Mouse (Mus musculus) forebrain, postnatal 0 days (tissue): ENCODE measurements around the gene 1700029H14Rik. TPM values are rescaled to one million over a fixed set of nuclear protein-coding genes. Genes with fewer than 3 reads are reported as not detected.

Experiments
- ATAC-seq: fragments of 200-750 bp; cut with Nextera tagmentation; 2 replicates; pipeline ENCODE4 v1.8.0; 2017; ENCODE audit warnings: mild to moderate bottlenecking, moderate library complexity
- DNase-seq: peaks from one replicate; pipeline ENCODE4 v3.0.0-alpha.2; 2015
- H3K27ac ChIP-seq: fragments of 300-500 bp; sonication (generic); 2 replicates; pipeline ENCODE4 v1.5.1; 2014; ENCODE audit warnings: low read depth, mild to moderate bottlenecking, antibody characterized with exemption, low read length, moderate library complexity, mixed read lengths
- H3K27me3 ChIP-seq: fragments of 300-500 bp; sonication (generic); 2 replicates; pipeline ENCODE4 v1.6.1; 2014; ENCODE audit warnings: mild to moderate bottlenecking, low read length, mixed read lengths; ENCODE audit not compliant: insufficient read depth
- H3K36me3 ChIP-seq: fragments of 300-500 bp; sonication (generic); 2 replicates; pipeline ENCODE4 v1.6.1; 2014; ENCODE audit warnings: mild to moderate bottlenecking, moderate library complexity; ENCODE audit not compliant: insufficient read depth
- H3K4me1 ChIP-seq: fragments of 300-500 bp; sonication (generic); 2 replicates; pipeline ENCODE4 v1.6.1; 2014; ENCODE audit warnings: antibody characterized with exemption; ENCODE audit not compliant: insufficient read depth
- H3K4me2 ChIP-seq: fragments of 300-500 bp; sonication (generic); 2 replicates; pipeline ENCODE4 v1.6.1; 2014; ENCODE audit warnings: low read depth, mild to moderate bottlenecking, moderate library complexity
- H3K4me3 ChIP-seq: fragments of 300-500 bp; sonication (generic); 2 replicates; pipeline ENCODE4 v1.5.1; 2014; ENCODE audit warnings: low read depth, low read length, mixed read lengths
- H3K9ac ChIP-seq: fragments of 300-500 bp; sonication (generic); 2 replicates; pipeline ENCODE4 v1.6.1; 2014; ENCODE audit warnings: mild to moderate bottlenecking
- H3K9me3 ChIP-seq: fragments of 300-500 bp; sonication (generic); 2 replicates; pipeline ENCODE4 v1.6.1; 2016; ENCODE audit warnings: low read length
- CTCF ChIP-seq: sonication (generic); IDR thresholded peaks from 2 replicates; pipeline ENCODE4 v1.5.1; 2016; ENCODE audit warnings: antibody characterized with exemption, control low read depth, low read depth
- WGBS: fragments of 180-500 bp; shearing (Covaris S2); extraction: QIAGEN DNeasy Blood & Tissue Kit; methylation state at CpG from one replicate; pipeline ENCODE4 v1.1.7; 2014; 5-methylcytosine and 5-hydroxymethylcytosine counted together
- polyA plus RNA-seq: library from polyadenylated mRNA; unstranded; fragments of >200 nt; fragmentation: Nextera tagmentation; extraction: Ambion mirVana; gene quantifications from 2 replicates; pipeline ENCODE4 v1.2.1, GENCODE M21; 2015
- total RNA-seq: library from RNA; depleted of rRNA; stranded (reverse); fragments of >200 nt; gene quantifications from 2 replicates; pipeline ENCODE4 v1.2.3, GENCODE M21; 2014; rRNA removed

The 1700029H14Rik gene
- total RNA-seq (0.14 and 0.31 TPM in 2 replicates), polyA plus RNA-seq (not detected in 2 replicates)

- Histone ChIP-seq H3K27ac (no peak within 1 kb of the TSS), H3K4me1 (no peaks in the 10 kb centered on the region), H3K27me3 (no peaks in the 10 kb centered on the region), H3K36me3 (no peaks in the 10 kb centered on the region), H3K4me2 (no peak within 1 kb of the TSS), H3K4me3 (no peak within 1 kb of the TSS), H3K9ac (no peak within 1 kb of the TSS), H3K9me3 (no peaks in the 10 kb centered on the region)
- no peak for DNase-seq
- WGBS, result 47% methylated on average over 13 of the region's 13 CpGs
- no peak for ATAC-seq
- TF ChIP-seq CTCF, result no peak
Observed at GRCm38 (mm10) chr8:13562118-13562517, at the start of gene 1700029H14Rik. Gene 1700029H14Rik, minus strand, starts transcription at chr8:13562461.

- H3K36me3 ChIP-seq, result peaks cover 10% of the 10 kb centered on the region; the same call in 1 of the 2 replicates
- WGBS, result 79% methylated on average over 12 of the region's 12 CpGs
- ATAC-seq, result no peak
- no peak overlapping the region for H3K4me3 ChIP-seq
- no peak overlapping the region for H3K4me2 ChIP-seq
- no peak overlapping the region for H3K9ac ChIP-seq
- 0 out of 2 replicates have a peak, but pooled peaks cover 3% of the 10 kb centered on the region for H3K4me1 ChIP-seq
- H3K27me3 ChIP-seq, result no peaks in the 10 kb centered on the region
- H3K9me3 ChIP-seq, result no peaks in the 10 kb centered on the region
- no peak overlapping the region for H3K27ac ChIP-seq
- no peak for DNase-seq
- TF ChIP-seq CTCF, result no peak
Observed at GRCm38 (mm10) chr8:13611702-13612101, 49.4 kb upstream of the 1700029H14Rik start.

GRCm38 (mm10) chr8:13609971-13610370 is 47.7 kb upstream of the 1700029H14Rik start:
- DNase-seq (no peak), ATAC-seq (no peak)
- no peaks in the 10 kb centered on the region for H3K4me1 ChIP-seq
- peaks cover 13% of the 10 kb centered on the region; the same call in 1 of the 2 replicates for H3K36me3 ChIP-seq
- H3K9me3 ChIP-seq, result no peaks in the 10 kb centered on the region
- no peak for TF ChIP-seq CTCF
- H3K4me3 ChIP-seq, result no peak overlapping the region
- 91% methylated on average over 5 of the region's 5 CpGs for WGBS
- no peak overlapping the region for H3K9ac ChIP-seq
- H3K4me2 ChIP-seq, result no peak overlapping the region
- H3K27me3 ChIP-seq, result no peaks in the 10 kb centered on the region
- no peak overlapping the region for H3K27ac ChIP-seq

GRCm38 (mm10) chr8:13608946-13609345 is 46.7 kb upstream of the 1700029H14Rik start:
- TF ChIP-seq CTCF, result no peak
- no peak overlapping the region for H3K27ac ChIP-seq
- no peaks in the 10 kb centered on the region for H3K9me3 ChIP-seq
- WGBS, result 92% methylated on average over 6 of the region's 6 CpGs
- H3K4me3 ChIP-seq, result no peak overlapping the region
- H3K27me3 ChIP-seq, result no peaks in the 10 kb centered on the region
- no peak overlapping the region for H3K9ac ChIP-seq
- no peak overlapping the region for H3K4me2 ChIP-seq
- ATAC-seq (no peak), DNase-seq (no peak)
- H3K4me1 ChIP-seq, result no peaks in the 10 kb centered on the region
- H3K36me3 ChIP-seq, result peaks cover 13% of the 10 kb centered on the region; the same call in 1 of the 2 replicates

GRCm38 (mm10) chr8:13605920-13606480 is 43.7 kb upstream of the 1700029H14Rik start:
- ATAC-seq, result no peak
- 85% methylated on average over 7 of the region's 7 CpGs for WGBS

GRCm38 (mm10) chr8:13602621-13603020 is 40.4 kb upstream of the 1700029H14Rik start:
- 54% methylated on average over 8 of the region's 8 CpGs for WGBS
- H3K9ac ChIP-seq, result no peak overlapping the region
- no peak overlapping the region for H3K4me3 ChIP-seq
- no peaks in the 10 kb centered on the region for H3K27me3 ChIP-seq
- peaks cover 6% of the 10 kb centered on the region; the same call in 1 of the 2 replicates for H3K36me3 ChIP-seq
- H3K4me2 ChIP-seq, result no peak overlapping the region
- H3K4me1 ChIP-seq, result no peaks in the 10 kb centered on the region
- peak; percentile 62 for ATAC-seq
- H3K9me3 ChIP-seq, result no peaks in the 10 kb centered on the region
- peak; percentile 73 for DNase-seq
- TF ChIP-seq CTCF, result peak; percentile 74
- H3K27ac ChIP-seq, result no peak overlapping the region

More at GRCm38 (mm10) chr8:13605920-13606480, 43.7 kb upstream of the 1700029H14Rik start:
- no peak for DNase-seq
- Histone ChIP-seq H3K4me1 (no peaks in the 10 kb centered on the region), H3K4me3 (no peak overlapping the region), H3K27me3 (no peaks in the 10 kb centered on the region), H3K9me3 (no peaks in the 10 kb centered on the region), H3K36me3 (0 out of 2 replicates have a peak, but pooled peaks cover 3% of the 10 kb centered on the region), H3K4me2 (no peak overlapping the region), H3K27ac (no peak overlapping the region), H3K9ac (no peak overlapping the region)
- no peak for TF ChIP-seq CTCF

- Histone ChIP-seq H3K9ac (no peak overlapping the region), H3K4me3 (no peak overlapping the region), H3K9me3 (no peaks in the 10 kb centered on the region), H3K27ac (no peak overlapping the region), H3K27me3 (no peaks in the 10 kb centered on the region), H3K4me2 (no peak overlapping the region), H3K36me3 (peaks cover 11% of the 10 kb centered on the region; the same call in 1 of the 2 replicates), H3K4me1 (no peaks in the 10 kb centered on the region)
- ATAC-seq (no peak), DNase-seq (no peak)
- no peak for TF ChIP-seq CTCF
- WGBS, result 92% methylated on average over 11 of the region's 11 CpGs
Observed at GRCm38 (mm10) chr8:13601166-13601565, 38.9 kb upstream of the 1700029H14Rik start.
